Mouse (Mus musculus): ENCODE data around the gene Raet1e. TPM values are rescaled to one million over a fixed set of nuclear protein-coding genes. Genes with fewer than 3 reads are reported as not detected.

The Raet1e gene
- total and polyA plus RNA-seq, 3 experiments, result 0.64 to 1.2 (median 0.85) TPM

DNA sequence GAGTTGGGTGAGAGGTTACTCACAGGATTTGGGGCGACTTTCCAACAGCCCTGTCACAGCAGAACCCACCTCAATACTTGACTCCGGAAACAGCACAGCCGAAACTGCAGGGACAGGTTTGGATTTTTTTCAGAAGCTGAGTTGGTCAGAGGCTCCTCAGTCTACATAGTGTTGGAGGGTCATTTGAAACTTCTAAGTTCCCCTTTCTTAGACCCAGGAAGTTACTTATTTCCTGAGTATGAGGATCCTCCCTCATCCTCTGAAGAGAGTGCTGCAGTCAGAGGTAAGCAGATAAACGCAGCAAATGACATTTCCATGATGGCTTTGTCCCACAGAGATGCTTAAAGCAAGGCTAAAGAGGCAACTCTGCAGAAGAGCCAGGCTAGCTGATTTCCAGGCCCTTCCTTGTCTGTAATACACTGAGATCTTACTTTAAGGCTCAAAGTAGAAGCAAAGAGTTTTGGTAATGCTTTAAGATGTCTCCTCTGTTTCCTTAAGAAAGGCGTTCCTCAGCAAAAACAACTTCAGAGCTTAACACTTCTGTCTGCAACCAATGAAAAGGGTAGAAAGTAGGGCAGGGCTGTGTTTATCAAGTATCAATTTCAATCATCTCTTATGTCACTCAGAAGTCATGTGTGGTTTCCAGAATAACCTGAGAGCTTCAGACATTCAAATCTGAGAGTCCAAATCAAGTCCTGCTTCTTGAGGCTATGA is 144.1 kb downstream of the Raet1e start (continued):
- TF ChIP-seq UBTF (IDR thresholded peaks at IDR 0.05; ENCODE audit: low read depth, low read length) (no peak), GABPA (IDR thresholded peaks at IDR 0.05; ENCODE audit: insufficient replicate concordance, low read depth, low read length) (no peak), BHLHE40 (IDR thresholded peaks at IDR 0.05; ENCODE audit: low read depth, low read length) (peak; percentile 66), TCF12 (IDR thresholded peaks at IDR 0.05; ENCODE audit: low read depth, low read length) (peak; percentile 56), POLR2AphosphoS2 (IDR thresholded peaks at IDR 0.05; ENCODE audit: low read depth, low read length) (no peak), ZC3H11A (IDR thresholded peaks at IDR 0.05; ENCODE audit: low read depth, low read length) (no peak), ZKSCAN1 (IDR thresholded peaks at IDR 0.05; ENCODE audit: borderline replicate concordance, low read depth, low read length) (no peak), RAD21 (IDR thresholded peaks at IDR 0.05; ENCODE audit: low read depth, low read length) (no peak), ZNF384 (IDR thresholded peaks at IDR 0.05; ENCODE audit: low read depth, low read length) (peak; percentile 85), ZMIZ1 (IDR thresholded peaks at IDR 0.05; ENCODE audit: low read depth, low read length) (peak; percentile 39; the same call in 1 of the 2 replicates), CHD2 (IDR thresholded peaks at IDR 0.05; ENCODE audit: low read length) (0 out of 2 replicates have a peak, but pooled peaks have one; percentile 40), MAFK (IDR thresholded peaks at IDR 0.05; ENCODE audit: insufficient replicate concordance, low read length) (no peak; the same call in 1 of the 2 replicates), MAX (IDR thresholded peaks at IDR 0.05; ENCODE audit: low read length) (no peak; the same call in 1 of the 2 replicates), JUND (conservative IDR thresholded peaks at IDR 0.05; ENCODE audit: low read depth, low read length) (peak; percentile 61), EP300 (IDR thresholded peaks at IDR 0.05; ENCODE audit: low read length) (peak; percentile 45)

DNA sequence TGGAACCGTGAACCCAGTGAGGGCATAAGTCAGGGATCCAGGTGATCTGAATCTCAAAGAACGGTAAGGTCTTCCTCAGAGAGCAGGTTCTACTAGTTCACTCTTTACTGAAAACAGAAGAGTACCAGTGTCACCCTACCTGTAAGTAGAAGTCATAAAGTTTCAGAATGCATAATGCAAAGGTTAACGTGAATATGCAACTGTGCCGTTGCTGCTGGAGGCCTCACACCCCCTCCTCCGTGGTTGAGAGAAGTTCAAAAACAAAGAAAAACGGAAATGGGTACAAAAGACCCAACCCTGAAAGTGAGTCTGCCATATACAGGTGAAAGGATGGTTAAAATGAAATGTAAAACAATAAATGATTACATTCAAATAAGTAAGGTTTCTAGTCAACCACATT is 145.4 kb downstream of the Raet1e start:
- H3K4me1 ChIP-seq (ENCODE audit: control insufficient read depth in 1 of 2, insufficient read depth in 2 of 2), result peaks cover 20 to 66% of the 10 kb centered on the region in 2 experiments
- dilution Hi-C loops (cut with MboI; ENCODE audit: extremely low pct_ligation_motif_present, extremely low pct_unique_long_range_greater_than_20kb, low sequenced_read_pairs) (no loop called here), in situ Hi-C loops (cut with MboI; ENCODE audit: low pct_ligation_motif_present, low pct_unique_long_range_greater_than_20kb, low sequenced_read_pairs) (no loop called here)
- H3K4me2 ChIP-seq (ENCODE audit: insufficient read depth, low read depth, poor library complexity, severe bottlenecking), result no peak overlapping the region
- no peak overlapping the region for H3K27ac ChIP-seq (ENCODE audit: insufficient read depth, low read depth)
- no peak for DNase-seq (ENCODE audit: extremely low read depth)
- TF ChIP-seq PAX5 (IDR thresholded peaks at IDR 0.05; ENCODE audit: low read length) (no peak), NRF1 (IDR thresholded peaks at IDR 0.05; ENCODE audit: low read depth, low read length) (no peak), MYC (IDR thresholded peaks at IDR 0.05; ENCODE audit: low read depth, low read length) (no peak), RAD21 (IDR thresholded peaks at IDR 0.05; ENCODE audit: low read depth, low read length) (no peak), JUN (IDR thresholded peaks at IDR 0.05; ENCODE audit: insufficient read depth, low read depth, low read length) (no peak), ELF1 (IDR thresholded peaks at IDR 0.05; ENCODE audit: low read depth, low read length) (no peak), NELFE (IDR thresholded peaks at IDR 0.05; ENCODE audit: low read depth, low read length) (no peak), E2F4 (IDR thresholded peaks at IDR 0.05; ENCODE audit: insufficient replicate concordance, low read depth, low read length) (no peak), USF1 (IDR thresholded peaks at IDR 0.05; ENCODE audit: low read depth, low read length) (no peak), ZC3H11A (IDR thresholded peaks at IDR 0.05; ENCODE audit: low read depth, low read length) (no peak), ZKSCAN1 (IDR thresholded peaks at IDR 0.05; ENCODE audit: borderline replicate concordance, low read depth, low read length) (no peak), ZNF384 (IDR thresholded peaks at IDR 0.05; ENCODE audit: low read depth, low read length) (no peak)
- no peaks in the 10 kb centered on the region for H3K27me3 ChIP-seq (replicated peaks)
- peaks cover 6 to 27% of the 10 kb centered on the region in 2 experiments for H3K36me3 ChIP-seq (replicated peaks in 1 of 2; ENCODE audit: control insufficient read depth in 1 of 2, insufficient read depth in 1 of 2, low read length in 1 of 2)
- no peak overlapping the region for H3K9ac ChIP-seq (ENCODE audit: insufficient read depth, low read depth)
- no peak overlapping the region for H3K4me3 ChIP-seq (replicated peaks in 1 of 3; ENCODE audit: low read depth in 2 of 3, low read length in 2 of 3, poor library complexity in 1 of 3)
- peaks cover 9% of the 10 kb centered on the region for H3K79me2 ChIP-seq (replicated peaks; ENCODE audit: control insufficient read depth, extremely low read depth, insufficient read depth, poor library complexity, severe bottlenecking)
- no peaks in the 10 kb centered on the region for H3K9me3 ChIP-seq (replicated peaks; ENCODE audit: low read length)

Data from CH12.LX (cell line).